Mouse (Mus musculus) thymus, adult 2 months (tissue): ENCODE data around the gene Svop. TPM values are rescaled to one million over a fixed set of nuclear protein-coding genes. Genes with fewer than 3 reads are reported as not detected.

Experiments used
- DNase-seq: peaks from one replicate; pipeline ENCODE4 v3.0.0; 2021
- H3K27ac ChIP-seq: fragments of 200-500 bp; 2 replicates; pipeline ENCODE4 v1.5.1; 2012; ENCODE audit warnings: low read length, control low read depth; ENCODE audit not compliant: control insufficient read depth, insufficient read depth
- H3K27me3 ChIP-seq: fragments of 200-500 bp; 2 replicates; pipeline ENCODE4 v1.6.1; 2012; ENCODE audit warnings: mild to moderate bottlenecking, low read length, moderate library complexity, mixed read lengths; ENCODE audit not compliant: control insufficient read depth, insufficient read depth
- H3K36me3 ChIP-seq: fragments of 200-500 bp; 2 replicates; pipeline ENCODE4 v1.6.1; 2012; ENCODE audit warnings: mild to moderate bottlenecking, low read length, moderate library complexity; ENCODE audit not compliant: control insufficient read depth, insufficient read depth
- H3K4me1 ChIP-seq: fragments of 200-500 bp; replicated peaks from 2 replicates; pipeline ENCODE4 v1.6.1; 2012; ENCODE audit warnings: low read length; ENCODE audit not compliant: control insufficient read depth, insufficient read depth
- H3K4me3 ChIP-seq: fragments of 200-500 bp; 2 replicates; pipeline ENCODE4 v1.5.1; 2012; ENCODE audit warnings: mild to moderate bottlenecking, low read length, control low read depth, moderate library complexity; ENCODE audit not compliant: control insufficient read depth, insufficient read depth
- CTCF ChIP-seq: fragments of 200-500 bp; IDR thresholded peaks from 2 replicates; pipeline ENCODE4 v1.5.1; 2012; ENCODE audit warnings: mild to moderate bottlenecking, control low read depth, low read length, moderate library complexity, borderline replicate concordance; ENCODE audit not compliant: control insufficient read depth, poor library complexity, insufficient read depth; ENCODE audit errors: extremely low read depth
- POLR2A ChIP-seq: fragments of 200-500 bp; IDR thresholded peaks from 2 replicates; pipeline ENCODE4 v1.6.1; 2012; ENCODE audit warnings: mild to moderate bottlenecking, low read length, control low read depth, moderate library complexity; ENCODE audit not compliant: control insufficient read depth, poor library complexity, insufficient read depth; ENCODE audit errors: extremely low read depth
- WGBS: fragments of 180-500 bp; shearing (Covaris S2); methylation state at CpG from one replicate; pipeline ENCODE4 v1.1.7; 2018; 5-methylcytosine and 5-hydroxymethylcytosine counted together
- polyA plus RNA-seq: library from polyadenylated mRNA; depleted of rRNA; stranded (reverse); fragments of >200 nt; gene quantifications from 2 replicates; pipeline ENCODE4 v1.2.3, GENCODE M21; 2012

Gene Svop
- polyA plus RNA-seq, 1 experiment, result 0.05 TPM

- H3K36me3 ChIP-seq, result no peaks in the 10 kb centered on the region
- no peak for TF ChIP-seq POLR2A
- no peak for TF ChIP-seq CTCF
- no peak overlapping the region for H3K27ac ChIP-seq
- H3K27me3 ChIP-seq, result no peaks in the 10 kb centered on the region
- no peak for DNase-seq
- no peaks in the 10 kb centered on the region for H3K4me1 ChIP-seq
- 90% methylated on average over 12 of the region's 12 CpGs for WGBS
- H3K4me3 ChIP-seq, result no peak overlapping the region
These were observed 64.0 kb downstream of the Svop start for GRCm38 (mm10) chr5:114027217-114027944.

GRCm38 (mm10) chr5:114024885-114025284, 66.5 kb downstream of the Svop start:
- no peak for DNase-seq
- 15% methylated on average over 10 of the region's 10 CpGs for WGBS
- no peaks in the 10 kb centered on the region for H3K27me3 ChIP-seq

GRCm38 (mm10) chr5:114024390-114024789, 67.0 kb downstream of the Svop start:
- no peaks in the 10 kb centered on the region for H3K4me1 ChIP-seq
- TF ChIP-seq CTCF, result no peak
- no peak for TF ChIP-seq POLR2A
- H3K27me3 ChIP-seq, result no peaks in the 10 kb centered on the region
- H3K4me3 ChIP-seq, result no peak overlapping the region
- no peak for DNase-seq
- H3K27ac ChIP-seq, result no peak overlapping the region
- WGBS, result 47% methylated on average over 6 of the region's 6 CpGs
- H3K36me3 ChIP-seq, result no peaks in the 10 kb centered on the region

More at GRCm38 (mm10) chr5:114024885-114025284, 66.5 kb downstream of the Svop start:
- Histone ChIP-seq H3K27ac (no peak overlapping the region), H3K36me3 (no peaks in the 10 kb centered on the region), H3K4me3 (no peak overlapping the region), H3K4me1 (no peaks in the 10 kb centered on the region)
- TF ChIP-seq POLR2A, result no peak
- no peak for TF ChIP-seq CTCF

DNA sequence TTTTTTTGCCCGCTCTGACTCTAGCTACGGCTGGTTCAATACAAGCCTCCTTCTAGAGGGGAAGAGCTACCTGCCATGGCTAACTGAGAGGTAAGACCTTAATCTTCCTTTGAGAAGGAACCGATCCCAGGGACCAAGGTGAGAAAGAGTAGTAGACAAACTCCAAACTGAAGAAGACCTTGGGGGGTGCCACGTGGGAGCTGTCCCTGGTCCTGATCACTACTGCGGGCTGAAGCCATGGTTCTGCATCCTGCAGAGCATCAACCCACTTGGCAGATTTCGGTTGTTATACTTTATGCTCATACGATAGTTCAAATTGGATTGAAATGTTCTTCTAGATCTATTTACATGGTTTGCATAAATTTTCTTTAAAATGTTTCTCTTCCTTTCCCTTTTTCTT, 76.2 kb downstream of the Svop start:
- TF ChIP-seq POLR2A, result no peak
- no peak for TF ChIP-seq CTCF
- H3K4me3 ChIP-seq, result no peak overlapping the region
- no peaks in the 10 kb centered on the region for H3K27me3 ChIP-seq
- H3K4me1 ChIP-seq, result no peaks in the 10 kb centered on the region
- H3K27ac ChIP-seq, result no peak overlapping the region
- 64% methylated on average over 7 of the region's 7 CpGs for WGBS
- H3K36me3 ChIP-seq, result no peaks in the 10 kb centered on the region
- DNase-seq, result no peak

GRCm38 (mm10) chr5:114009049-114009448, 82.3 kb downstream of the Svop start:
- Histone ChIP-seq H3K36me3 (no peaks in the 10 kb centered on the region), H3K4me3 (no peak overlapping the region), H3K4me1 (no peaks in the 10 kb centered on the region), H3K27me3 (no peaks in the 10 kb centered on the region), H3K27ac (no peak overlapping the region)
- WGBS, result 42% methylated on average over 4 of the region's 4 CpGs
- DNase-seq, result no peak
- no peak for TF ChIP-seq POLR2A
- no peak for TF ChIP-seq CTCF

DNA sequence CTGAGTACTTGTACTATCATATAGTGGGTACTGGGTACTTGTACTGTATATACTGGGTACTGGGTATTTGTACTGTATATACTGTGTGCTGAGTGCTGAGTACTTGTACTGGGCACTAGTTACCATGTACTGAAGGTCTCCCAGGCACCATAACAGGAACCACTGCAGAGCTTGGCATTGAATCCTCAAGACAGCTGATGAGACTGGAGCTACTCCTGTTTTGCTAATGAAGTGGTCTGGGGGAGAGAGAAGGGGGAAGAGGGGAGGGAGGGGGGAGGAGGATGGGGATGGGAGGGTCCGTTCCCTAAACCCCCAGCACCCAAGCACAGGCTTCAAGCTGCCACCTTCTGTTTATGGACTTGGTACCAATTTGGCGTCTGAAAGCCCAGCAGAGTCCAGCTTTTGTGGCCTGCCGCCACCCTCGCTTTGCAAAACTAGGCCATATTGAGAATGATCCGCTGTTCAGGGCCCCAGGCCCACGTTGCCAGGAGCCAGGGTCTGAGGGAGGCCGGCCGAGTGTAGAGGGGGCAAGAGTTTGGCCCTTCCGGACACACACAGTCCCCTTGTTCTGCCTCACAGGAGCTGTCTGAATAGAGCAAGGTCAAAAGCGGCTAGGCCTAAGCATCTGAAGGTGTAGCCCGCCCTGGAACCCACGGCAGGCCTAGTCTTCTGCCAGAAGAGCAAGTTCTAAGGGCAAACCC, 83.5 kb downstream of the Svop start:
- Histone ChIP-seq H3K4me1 (no peaks in the 10 kb centered on the region), H3K36me3 (no peaks in the 10 kb centered on the region), H3K27ac (no peak overlapping the region), H3K27me3 (no peaks in the 10 kb centered on the region), H3K4me3 (no peak overlapping the region)
- DNase-seq, result no peak
- TF ChIP-seq POLR2A, result no peak
- no peak for TF ChIP-seq CTCF
- WGBS, result 94% methylated on average over 12 of the region's 12 CpGs
